9 mouse cellular contexts compared by ENCODE assay signal in genomic region chr1:122357015-122357414, GRCm38 (mm10).
DNase-seq lines count a peak whose midpoint lies in the region; ATAC-seq and TF ChIP-seq lines count a peak whose summit lies in the region.
"Had no signal": no experiment of that assay in that cellular context is flagged by ENCODE, and none has a peak within 500 bp of the region (broad histone marks: within the 10 kb centered on the region; RNA-seq: fewer than 3 reads in every experiment).

No protein-coding gene starts in this region.

- no peaks in the 10 kb centered on the region for H3K36me3 ChIP-seq in G1E (replicated peaks)

- 93% methylated on average over 16 of the region's 16 CpGs for WGBS in lung, adult 2 months

- H3K27me3 ChIP-seq in G1E (ENCODE audit: insufficient read depth, low read length): peaks cover 3% of the 10 kb centered on the region; the same call in 1 of the 2 replicates
- H3K27me3 ChIP-seq: megakaryocyte, embryonic 14.5 days had no signal

- no peak for TF ChIP-seq POLR2A in lung, adult 2 months (IDR thresholded peaks at IDR 0.05; ENCODE audit: borderline replicate concordance, extremely low read depth, low read depth, low read length)

- peak; percentile 76 for DNase-seq in G1E (ENCODE audit: low spot score)
- DNase-seq in cerebellum, adult 11-12 months: peak; percentile 87
- DNase-seq in heart, postnatal 4 days: peak; percentile 99
- DNase-seq in layer of hippocampus, adult 8-10 months (ENCODE audit: low spot score in 2 of 2): peak; percentile 75 to 91
- peak; percentile 94 for DNase-seq in lung, adult 2 months
- peak; percentile 90 for DNase-seq in ovary, postnatal 36 days (ENCODE audit: low spot score)
- peak; percentile 88 for DNase-seq in thymus, postnatal 25 days

- no peaks in the 10 kb centered on the region for H3K4me1 ChIP-seq in G1E (ENCODE audit: insufficient read depth, low read depth, low read length)
- no peaks in the 10 kb centered on the region for H3K4me1 ChIP-seq in lung, adult 2 months (ENCODE audit: control insufficient read depth, insufficient read depth, low read length)
- H3K4me1 ChIP-seq: megakaryocyte, embryonic 14.5 days had no signal

- H3K4me3 ChIP-seq in G1E (ENCODE audit: low read depth, low read length): peak overlapping the region; percentile 0; the same call in 1 of the 2 replicates
- no peak overlapping the region for H3K4me3 ChIP-seq in lung, adult 2 months (replicated peaks; ENCODE audit: extremely low read depth, low read depth, low read length)
- H3K4me3 ChIP-seq: megakaryocyte, embryonic 14.5 days had no signal

- peak; percentile 95 for ATAC-seq in G1E (ENCODE audit: extremely low read depth, insufficient number of reproducible peaks, low FRiP score, poor library complexity, severe bottlenecking)
- 0 out of 2 replicates have a peak, but pooled peaks have one; percentile 44 for ATAC-seq in frontal cortex, adult (ENCODE audit: low TSS enrichment)

- peaks cover 15% of the 10 kb centered on the region for H3K9me3 ChIP-seq in G1E (replicated peaks)

- no peak for TF ChIP-seq CTCF in G1E (IDR thresholded peaks at IDR 0.05; ENCODE audit: low read depth, low read length)
- TF ChIP-seq CTCF in lung, adult 2 months (IDR thresholded peaks at IDR 0.05; ENCODE audit: insufficient read depth, low read length): no peak
